Mouse (Mus musculus) bone marrow macrophage, adult 2 months (primary cell): ENCODE results near the gene Zpr1.

Experiments used
- CTCF ChIP-seq: IDR thresholded peaks from 2 replicates; pipeline ENCODE4 v1.5.1; 2012; ENCODE audit warnings: low read depth, mild to moderate bottlenecking, low read length, moderate library complexity
- POLR2A ChIP-seq: IDR thresholded peaks from 2 replicates; pipeline ENCODE4 v1.6.1; 2012; ENCODE audit warnings: mild to moderate bottlenecking, low read depth, low read length, borderline replicate concordance

GRCm38 (mm10) chr9:46309121-46309520 lies 36.3 kb downstream of the Zpr1 start:
- no peak for TF ChIP-seq CTCF
- no peak for TF ChIP-seq POLR2A
